Mouse (Mus musculus) c-Kit-positive CD71-negative TER-119-negative erythroid progenitor cells, embryonic 14.5 days (primary cell): ENCODE results near the gene Apol10a.
"Not testable (repeated sequence)": the region's sequence is repeated elsewhere in the genome, so short reads cannot be mapped to it uniquely, and the experiment has no call there.

Experiments used
- DNase-seq: peaks from one replicate; pipeline ENCODE4 v3.0.0-alpha.2; 2013; ENCODE audit warnings: low read depth

Apol10a gene

DNA sequence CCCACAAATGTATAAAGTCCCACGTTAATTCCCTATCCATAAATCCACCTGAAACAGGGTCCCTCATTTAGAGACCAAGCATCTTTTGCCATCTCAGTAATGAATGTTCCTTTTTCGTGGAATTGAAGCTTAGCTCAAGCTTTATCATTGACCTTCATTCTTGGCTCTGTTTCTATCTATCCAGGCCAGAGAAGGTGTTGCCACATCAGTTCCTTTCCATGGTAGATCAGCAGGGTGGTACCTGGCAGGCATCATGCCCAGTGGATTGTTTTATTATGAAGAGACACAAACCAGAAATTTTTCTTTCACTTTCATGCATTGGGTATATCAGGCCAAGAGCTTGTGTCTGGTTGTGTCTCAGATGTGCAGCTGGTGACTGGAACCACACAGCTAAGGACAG lies at the start of gene Apol10a:
Apol10a (plus strand) TSS at position 355 of the 400 bp plus-strand sequence.
- not testable (repeated sequence) for DNase-seq

DNA sequence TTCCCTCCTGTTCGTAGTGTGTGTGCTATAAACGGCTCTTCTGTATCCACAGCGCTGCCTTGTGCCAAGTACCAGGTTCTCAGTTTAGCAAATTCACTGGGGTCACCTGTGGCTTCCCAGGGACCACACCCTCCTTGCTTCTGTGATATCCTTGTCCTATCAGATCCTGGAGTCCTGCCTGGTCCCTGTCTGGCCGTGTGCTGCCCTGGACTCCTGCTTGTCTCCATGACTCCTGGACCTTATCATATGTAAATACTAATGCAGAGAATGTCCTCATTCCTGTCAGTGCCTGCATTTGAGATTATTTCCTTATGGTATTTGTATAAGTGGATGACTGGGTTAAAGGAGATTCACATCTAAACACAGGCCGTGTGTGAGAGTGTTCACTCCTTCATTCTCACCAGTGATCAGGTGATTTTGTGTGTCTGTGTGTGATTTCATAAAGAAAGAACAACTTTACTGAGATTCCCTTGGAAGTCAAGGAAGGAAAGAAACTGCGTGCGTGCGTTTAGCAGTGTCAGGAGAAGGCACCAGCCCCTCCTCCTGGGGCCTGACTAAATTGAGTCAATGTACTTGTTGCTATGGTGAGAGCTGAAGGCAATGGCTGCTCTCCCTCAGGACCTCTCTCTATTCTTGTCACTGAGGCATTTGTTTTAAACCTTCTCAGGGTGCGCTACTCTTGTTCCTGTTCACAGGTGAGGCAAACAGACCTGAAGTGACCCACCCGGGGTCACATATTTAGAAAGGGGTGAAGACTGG lies 48.0 kb upstream of the Apol10a start:
- DNase-seq = not testable (repeated sequence)

DNA sequence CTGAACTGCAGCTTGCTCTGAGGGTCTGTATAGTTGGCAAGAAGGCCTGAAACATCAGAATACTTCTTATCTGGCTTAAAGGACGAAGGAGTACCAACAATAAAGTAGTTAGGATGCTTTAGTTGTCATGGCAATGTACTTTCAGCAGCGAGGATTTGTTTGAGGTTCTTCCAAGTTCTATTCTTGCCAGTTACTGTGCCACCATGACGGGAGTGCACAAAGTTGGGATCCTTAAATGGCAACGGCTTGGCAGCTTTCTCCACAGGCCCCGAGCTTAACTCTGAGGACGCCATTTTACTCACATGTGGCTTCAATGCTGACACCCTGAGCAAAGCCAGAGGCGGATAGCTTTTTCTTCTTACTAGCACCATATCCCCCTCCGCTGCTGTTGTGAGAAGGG lies 32.1 kb upstream of the Apol10a start:
- DNase-seq = not testable (repeated sequence)

DNA sequence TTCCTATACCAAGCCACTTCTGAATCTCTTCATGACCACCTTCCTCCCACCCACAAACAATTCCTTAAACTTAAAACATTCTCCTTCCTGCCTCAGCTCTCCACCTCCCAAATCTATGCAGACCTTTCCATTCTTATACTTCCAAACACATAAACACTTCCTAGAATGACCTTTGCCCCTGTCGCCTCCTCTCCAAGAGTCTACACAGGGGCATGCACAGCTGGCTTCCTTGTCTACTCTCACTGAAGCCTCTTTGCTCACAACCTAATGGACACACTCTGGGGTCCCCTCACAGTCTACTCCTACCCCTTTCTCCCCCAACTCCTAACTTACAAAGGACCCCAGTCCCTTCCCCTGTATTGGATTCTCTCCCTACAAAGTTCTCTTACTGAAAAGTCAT lies 31.2 kb upstream of the Apol10a start:
- not testable (repeated sequence) for DNase-seq

DNA sequence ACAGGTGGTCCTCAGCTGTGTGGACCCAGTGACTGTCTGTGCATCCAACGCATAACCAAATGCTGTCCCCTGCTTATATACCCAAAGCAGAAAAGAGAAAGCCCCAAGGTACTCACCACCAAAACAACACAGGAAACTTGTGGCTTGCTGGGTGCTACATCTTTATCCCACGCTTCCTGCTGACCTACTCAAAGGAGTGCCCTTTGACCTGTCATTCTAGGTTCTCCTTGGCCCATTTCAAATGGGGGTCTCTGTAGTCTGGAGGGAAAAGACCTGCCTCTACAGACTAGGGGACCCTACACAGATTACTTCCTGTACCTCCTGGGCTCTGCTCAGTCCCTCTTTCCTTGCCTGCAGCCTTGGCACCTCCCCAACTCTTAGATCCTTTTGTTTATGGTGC lies 29.5 kb upstream of the Apol10a start, which contains the start of gene Apol7b:
Apol7b (minus strand) TSS at position 101 of the 400 bp plus-strand sequence.
- not testable (repeated sequence) for DNase-seq

DNA sequence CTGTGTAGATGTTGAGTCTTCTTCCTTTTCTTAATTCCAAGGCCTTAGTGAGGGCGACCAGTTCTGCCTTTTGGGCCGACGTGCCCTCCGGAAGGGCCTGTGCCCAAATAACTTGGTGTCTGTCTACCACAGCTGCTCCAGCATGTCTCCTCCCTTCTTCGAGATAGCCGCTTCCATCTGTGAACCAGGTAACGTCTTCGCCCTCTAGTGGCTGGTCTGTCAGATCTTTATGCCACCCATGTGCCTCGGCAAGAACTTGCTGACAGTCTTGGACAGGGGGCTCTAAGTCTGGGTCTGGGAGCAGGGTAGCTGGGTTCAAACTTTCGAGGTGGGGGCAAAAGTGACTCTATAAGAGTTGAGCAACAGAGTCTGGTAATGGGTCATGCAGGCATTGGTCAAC lies 26.9 kb upstream of the Apol10a start:
- not testable (repeated sequence) for DNase-seq

DNA sequence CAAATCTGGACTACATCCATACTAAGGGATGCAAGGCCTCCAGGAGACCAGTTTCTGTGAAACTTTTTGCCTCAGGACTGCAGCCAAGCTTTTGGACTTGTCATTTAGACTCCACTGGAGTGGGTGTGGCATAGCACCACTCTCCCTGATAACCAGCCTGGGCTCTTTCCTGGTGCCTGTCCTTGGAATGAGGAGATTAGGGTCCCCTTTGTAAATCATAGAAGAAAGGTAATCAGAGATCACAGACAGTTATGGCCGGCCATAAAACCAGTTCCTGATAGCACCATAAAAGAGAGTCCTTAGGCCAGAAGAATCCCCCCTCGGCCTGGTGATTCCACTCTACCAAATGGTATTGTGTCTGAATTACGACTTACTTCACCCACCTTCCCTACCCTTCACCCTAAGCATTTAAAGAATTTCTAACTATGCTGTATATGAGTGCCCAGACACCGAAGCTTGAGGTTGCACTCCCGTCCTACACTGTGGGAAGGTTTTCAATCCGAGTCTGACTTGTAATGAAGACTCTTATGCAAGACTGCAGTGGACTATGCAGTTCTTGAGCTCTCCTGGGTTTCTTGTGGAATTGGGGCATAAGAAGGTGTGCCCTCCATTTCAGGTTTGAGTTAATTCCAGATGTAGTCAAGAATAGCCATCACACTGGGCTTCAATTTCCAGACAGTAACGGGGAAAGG lies 2.0 kb upstream of the Apol10a start:
- DNase-seq = not testable (repeated sequence)

DNA sequence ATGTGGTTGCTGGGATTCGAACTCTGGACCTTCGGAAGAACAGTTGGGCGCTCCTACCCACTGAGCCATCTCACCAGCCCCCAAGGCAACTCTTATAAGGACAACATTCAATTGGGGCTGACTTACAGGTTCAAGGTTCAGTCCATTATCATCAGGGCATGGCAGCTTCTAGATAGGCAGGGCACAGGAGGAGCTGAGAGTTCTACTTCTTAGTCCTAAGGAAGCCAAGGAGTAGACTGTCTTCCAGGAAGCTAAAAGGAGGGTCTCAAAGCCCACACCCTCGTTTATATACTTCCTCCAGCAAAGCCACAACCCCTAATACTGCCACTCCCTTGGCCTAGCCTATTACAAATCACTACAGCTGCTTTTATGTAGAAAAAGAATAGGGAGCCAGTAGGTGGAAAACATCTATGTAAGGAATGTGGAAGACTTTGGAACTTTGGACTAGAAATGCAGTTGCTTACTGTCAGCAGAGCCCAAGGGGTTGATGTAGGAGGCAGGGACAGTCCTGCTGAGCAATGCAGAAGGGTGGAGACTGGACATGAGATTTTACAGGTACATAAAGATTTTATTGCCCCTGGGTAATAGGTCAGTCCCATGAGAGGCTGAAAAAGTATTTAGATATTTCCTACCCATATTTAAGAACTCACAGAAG lies 5.4 kb downstream of the Apol10a start:
- no peak for DNase-seq

DNA sequence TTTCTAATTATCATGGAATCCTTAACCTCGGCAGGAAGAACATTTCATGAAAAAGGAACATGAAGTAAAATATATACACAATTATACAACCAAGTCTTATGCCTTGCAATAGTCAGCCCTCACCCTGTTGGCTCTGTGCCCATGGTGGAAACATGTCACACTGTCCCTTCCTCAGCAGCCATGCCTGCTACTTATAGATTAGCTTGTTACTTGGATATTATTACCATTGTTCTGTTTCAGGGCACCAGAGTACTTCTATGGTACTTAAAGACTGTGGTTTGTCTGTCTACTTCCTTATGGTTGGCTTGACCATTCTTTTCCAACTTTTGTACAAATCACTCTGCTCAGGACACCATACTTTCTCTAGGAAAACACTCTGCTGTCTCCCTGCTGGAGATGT lies 16.3 kb downstream of the Apol10a start:
- DNase-seq = not testable (repeated sequence)

DNA sequence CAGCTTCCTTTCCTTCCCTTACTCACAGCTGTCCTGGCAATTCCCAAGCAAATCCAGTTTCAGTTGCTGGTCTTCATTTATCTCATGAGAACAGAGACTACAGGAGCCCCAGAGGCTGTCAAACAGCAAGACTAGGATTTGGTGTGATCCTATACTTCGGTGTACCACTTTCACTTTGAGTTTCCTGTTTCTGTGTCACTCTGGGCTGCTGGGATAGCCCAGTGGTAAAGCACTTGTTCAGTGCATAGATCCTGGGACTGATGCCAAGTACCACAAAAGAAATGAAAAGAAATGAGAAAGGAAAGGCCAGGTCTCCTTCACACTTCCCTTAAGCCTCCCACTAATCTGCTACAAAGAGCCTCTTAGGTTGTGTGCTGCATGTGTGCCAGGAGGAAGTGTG lies 17.8 kb downstream of the Apol10a start:
- not testable (repeated sequence) for DNase-seq

DNA sequence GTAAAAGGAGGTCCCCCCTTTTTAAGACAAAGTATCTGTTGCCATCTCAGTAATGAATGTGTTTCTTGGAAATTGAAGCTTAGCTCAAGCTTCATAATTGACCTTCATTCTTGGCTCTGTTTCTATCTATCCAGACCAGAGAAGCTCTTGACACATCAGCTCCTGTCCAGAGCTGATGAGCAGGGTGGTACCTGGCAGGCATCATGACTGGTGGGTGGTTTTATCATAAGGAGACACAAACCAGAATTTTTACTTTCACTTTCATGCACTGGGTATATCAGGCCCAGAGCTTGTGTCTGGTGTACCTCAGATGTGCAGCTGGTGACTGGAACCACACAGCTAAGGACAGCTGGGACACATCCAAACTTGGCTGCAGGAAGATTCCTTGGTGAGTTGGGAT lies 31.1 kb downstream of the Apol10a start, which contains the start of gene Apol11a:
Apol11a (plus strand) TSS at position 306 of the 400 bp plus-strand sequence.
- DNase-seq = not testable (repeated sequence)

DNA sequence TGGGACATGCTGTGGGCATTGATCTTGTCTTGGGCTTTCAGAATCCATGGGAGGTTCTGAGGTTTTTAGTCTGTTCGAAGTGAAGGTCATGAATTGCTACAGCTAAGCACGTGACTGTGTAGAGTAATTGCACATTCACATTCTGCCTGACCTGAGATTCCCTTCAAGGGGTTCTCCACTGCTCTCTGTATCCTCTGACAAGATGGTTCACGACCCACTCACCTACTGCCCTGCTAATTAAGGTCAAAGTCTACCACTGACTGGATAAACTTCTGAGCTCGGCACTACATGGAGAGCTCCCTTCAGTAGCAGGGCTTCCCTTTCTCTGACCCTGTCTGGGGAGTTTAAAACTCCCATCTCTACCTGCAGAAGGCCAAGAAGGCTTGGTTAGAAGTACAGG lies 43.7 kb downstream of the Apol10a start:
- DNase-seq = not testable (repeated sequence)

DNA sequence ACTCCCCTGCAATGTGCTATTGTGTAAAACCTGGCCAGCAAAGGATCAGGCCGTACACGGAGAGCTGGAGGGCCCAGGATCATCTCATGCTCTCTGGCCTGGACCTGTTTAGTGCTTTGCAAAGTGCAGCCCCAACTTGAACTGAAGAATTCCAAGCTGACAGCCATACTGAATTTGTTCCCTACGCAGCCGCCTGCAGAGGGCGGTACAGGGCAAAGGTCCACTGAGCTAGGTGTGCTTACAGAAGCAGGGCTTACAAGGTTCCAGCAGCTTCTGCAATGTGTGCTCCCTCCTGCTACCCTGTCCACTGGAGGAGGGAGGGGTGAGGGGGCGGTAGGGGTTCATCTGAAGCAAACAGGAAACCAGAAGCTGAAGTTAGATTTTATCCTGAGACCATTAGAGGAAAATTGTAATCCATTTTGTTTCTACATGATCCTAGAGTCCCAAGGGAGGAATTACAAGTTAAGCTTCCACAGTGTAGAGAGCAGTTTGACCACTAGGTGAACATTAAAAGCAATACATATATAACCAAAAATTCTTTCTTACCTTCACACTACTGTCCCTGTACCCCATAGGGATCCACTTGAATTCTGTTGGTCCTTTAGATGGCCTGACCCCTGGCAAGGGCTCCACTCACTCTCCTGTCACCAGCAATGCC lies 46.5 kb downstream of the Apol10a start:
- not testable (repeated sequence) for DNase-seq

DNA sequence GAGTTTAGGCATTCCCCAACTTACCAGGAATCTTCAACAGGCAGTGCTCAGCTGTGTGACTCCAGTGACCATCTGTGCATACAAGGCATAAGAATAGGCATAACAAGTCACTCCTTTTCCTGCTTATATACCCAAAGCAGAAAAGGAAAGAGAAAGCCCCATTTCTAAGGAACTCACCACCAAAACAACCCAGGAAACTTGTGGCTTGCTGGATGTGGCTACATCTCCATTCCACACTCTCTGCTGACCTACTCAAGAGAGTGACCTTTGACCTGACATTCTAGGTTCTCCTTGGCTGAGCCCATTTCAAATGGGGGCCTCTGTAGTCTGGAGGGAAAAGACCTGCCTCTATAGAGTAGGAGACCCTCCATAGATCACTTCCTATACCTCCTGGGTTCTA lies 56.4 kb downstream of the Apol10a start, which contains the start of gene Apol7c:
Apol7c (minus strand) TSS at position 101 of the 400 bp plus-strand sequence.
- DNase-seq = no peak

DNA sequence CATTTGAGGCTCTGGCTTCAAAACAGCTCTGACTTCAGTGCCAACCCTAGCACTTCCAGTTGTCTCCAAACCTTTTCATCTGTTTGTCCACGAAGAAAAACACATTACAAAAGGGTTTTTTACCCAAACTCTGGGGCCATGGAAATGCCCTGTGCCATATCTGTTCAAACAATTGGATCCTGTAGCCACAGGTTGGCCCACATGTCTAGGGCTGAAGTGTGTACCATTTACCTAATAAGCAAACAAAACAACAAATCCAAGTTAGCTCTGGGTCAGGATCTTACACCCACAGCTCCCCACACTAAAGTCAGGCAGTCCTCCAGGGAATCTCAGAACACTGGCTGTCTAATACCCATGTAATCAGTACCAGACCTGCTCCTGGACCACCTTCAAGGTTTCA lies 62.4 kb downstream of the Apol10a start:
- DNase-seq = not testable (repeated sequence)
